Mouse (Mus musculus): Measurements from ENCODE around the gene Foxj3. TPM values are rescaled to one million over a fixed set of nuclear protein-coding genes. Genes with fewer than 3 reads are reported as not detected.
A peak's percentile ranks its signal among the peaks of the same experiment; 100 is the strongest.
"Not testable (repeated sequence)": the region's sequence is repeated elsewhere in the genome, so short reads cannot be mapped to it uniquely, and the experiment has no call there.

The Foxj3 gene
- polyA plus RNA-seq, 1 experiment from 2014 or later = 27.3 TPM

DNA sequence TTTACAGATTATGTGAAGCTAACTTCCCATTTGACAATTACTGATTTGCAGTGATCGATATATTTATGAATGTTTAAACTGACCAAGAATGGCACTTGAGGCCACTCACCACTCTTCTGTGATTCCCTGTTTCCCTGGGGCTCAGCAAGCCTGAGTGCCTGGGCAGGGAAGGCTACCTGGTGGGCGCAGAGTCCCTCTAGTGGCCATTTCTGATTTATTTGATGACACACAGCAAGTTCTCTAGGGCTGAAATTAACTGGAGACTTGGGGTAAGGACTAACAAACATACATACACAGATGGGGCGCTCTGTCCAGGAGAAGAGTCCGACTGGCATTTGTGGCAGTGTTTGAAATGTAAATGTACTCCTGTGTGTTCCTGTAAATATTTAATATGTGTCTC is 91.6 kb downstream of the Foxj3 start:
- H3K9ac ChIP-seq; H3K4me3 ChIP-seq; H3K27ac ChIP-seq; H3K27me3 ChIP-seq; H3K9me3 ChIP-seq (replicated peaks); ATAC-seq (ENCODE audit: low FRiP score); H3K4me2 ChIP-seq (replicated peaks): not testable (repeated sequence)
- Histone ChIP-seq H3K4me1 (peaks cover 16% of the 10 kb centered on the region), H3K36me3 (peaks cover 29% of the 10 kb centered on the region)
- 81% methylated on average over 4 of the region's 4 CpGs for WGBS

DNA sequence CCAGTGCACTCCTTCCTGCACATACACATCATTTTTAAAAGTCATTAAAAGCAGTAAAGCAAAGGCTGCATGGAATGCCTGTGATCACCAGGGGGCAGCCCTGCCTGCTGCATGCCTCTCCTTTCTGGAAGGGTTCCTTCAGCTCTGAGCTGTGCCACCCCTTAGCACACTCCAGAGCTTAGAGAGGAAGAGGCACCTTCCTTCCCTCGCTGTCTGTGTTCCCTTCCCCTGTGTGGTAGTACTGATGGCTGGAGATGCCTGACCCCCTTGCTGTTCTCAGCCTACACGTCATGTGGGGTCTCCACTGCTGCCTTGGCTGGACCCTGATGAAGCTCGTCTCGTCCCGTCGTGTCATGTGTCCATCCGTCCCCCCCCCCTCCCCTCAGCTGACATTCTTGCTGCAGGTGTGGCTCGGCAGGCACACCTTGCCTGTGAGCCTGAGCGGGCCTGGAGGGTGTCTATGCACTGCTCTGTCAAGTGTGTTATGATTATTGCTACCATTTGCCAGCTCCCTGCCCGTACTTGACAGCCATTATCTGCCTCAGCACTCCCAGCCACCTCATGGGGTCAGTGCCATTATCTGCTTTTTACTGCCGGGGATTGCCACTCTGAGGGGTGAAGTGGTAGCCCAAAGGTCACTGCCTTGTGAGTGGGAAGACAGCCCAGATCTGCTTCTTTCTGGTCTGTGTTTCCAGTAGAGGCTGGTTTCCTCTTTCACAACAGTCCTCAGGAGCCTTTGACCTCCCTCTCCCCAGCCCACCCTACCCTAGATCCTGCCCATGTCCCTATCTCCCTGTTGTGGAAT is 94.5 kb downstream of the Foxj3 start:
- Histone ChIP-seq H3K27me3 (no peaks in the 10 kb centered on the region), H3K4me1 (peaks cover 29% of the 10 kb centered on the region), H3K4me2 (replicated peaks) (no peak overlapping the region), H3K27ac (no peak overlapping the region), H3K36me3 (peaks cover 15% of the 10 kb centered on the region), H3K9me3 (replicated peaks) (no peaks in the 10 kb centered on the region), H3K9ac (no peak overlapping the region), H3K4me3 (no peak overlapping the region)
- peak; percentile 46; the same call in 1 of the 2 replicates for ATAC-seq (ENCODE audit: low FRiP score)
- WGBS = 81% methylated on average over 11 of the region's 11 CpGs

DNA sequence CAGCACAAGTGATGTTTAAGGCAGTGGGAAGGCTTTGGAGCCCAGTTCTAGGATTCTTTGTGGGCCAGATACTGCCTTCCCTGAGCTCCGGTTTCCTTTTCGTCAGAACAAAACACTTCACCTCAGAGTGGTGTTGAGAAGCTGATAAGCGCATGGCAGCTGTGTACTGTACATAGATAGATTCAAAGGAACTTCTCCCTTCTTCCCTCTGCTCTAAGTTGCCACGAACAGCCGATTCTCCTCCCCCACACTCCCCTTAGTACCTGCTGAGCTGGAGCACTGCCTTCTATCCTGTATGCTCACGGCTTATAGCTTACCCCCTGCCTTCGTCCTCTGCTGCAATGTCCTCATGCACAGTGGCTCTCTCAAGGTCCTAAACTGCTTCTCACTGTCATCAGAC is 95.9 kb downstream of the Foxj3 start:
- Histone ChIP-seq H3K4me3 (no peak overlapping the region), H3K27me3 (no peaks in the 10 kb centered on the region), H3K36me3 (peaks cover 13% of the 10 kb centered on the region), H3K9me3 (replicated peaks) (no peaks in the 10 kb centered on the region), H3K9ac (no peak overlapping the region), H3K4me1 (peaks cover 30% of the 10 kb centered on the region), H3K27ac (peak overlapping the region; percentile 48), H3K4me2 (replicated peaks) (no peak overlapping the region)
- 73% methylated on average over 7 of the region's 7 CpGs for WGBS
- ATAC-seq (ENCODE audit: low FRiP score) = no peak

DNA sequence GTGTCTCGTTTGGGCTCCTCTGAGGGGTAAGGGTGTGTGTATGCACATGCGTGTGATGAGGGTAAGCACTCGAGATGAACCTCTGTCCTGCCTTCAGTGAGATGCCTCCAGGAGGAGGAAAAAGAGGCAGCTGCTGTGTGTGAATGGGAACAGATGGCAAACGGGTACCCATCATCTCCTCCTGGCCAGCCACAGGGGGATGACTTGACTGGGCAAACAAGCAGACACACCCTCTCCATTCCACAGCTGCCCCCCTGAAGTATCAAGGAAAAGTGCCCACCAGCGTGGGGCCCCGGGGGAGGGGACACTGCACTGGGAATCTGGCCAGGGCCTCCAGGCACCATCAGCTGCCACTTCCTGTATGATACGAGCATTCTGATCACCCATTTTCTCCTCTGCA is 96.5 kb downstream of the Foxj3 start:
- no peaks in the 10 kb centered on the region for H3K9me3 ChIP-seq (replicated peaks)
- H3K36me3 ChIP-seq = peaks cover 13% of the 10 kb centered on the region
- H3K4me2 ChIP-seq (replicated peaks) = no peak overlapping the region
- WGBS = 51% methylated on average over 7 of the region's 7 CpGs
- peak overlapping the region; percentile 48 for H3K27ac ChIP-seq
- ATAC-seq (ENCODE audit: low FRiP score) = peak; percentile 54
- H3K9ac ChIP-seq = no peak overlapping the region
- no peaks in the 10 kb centered on the region for H3K27me3 ChIP-seq
- H3K4me1 ChIP-seq = peaks cover 30% of the 10 kb centered on the region
- H3K4me3 ChIP-seq = no peak overlapping the region

DNA sequence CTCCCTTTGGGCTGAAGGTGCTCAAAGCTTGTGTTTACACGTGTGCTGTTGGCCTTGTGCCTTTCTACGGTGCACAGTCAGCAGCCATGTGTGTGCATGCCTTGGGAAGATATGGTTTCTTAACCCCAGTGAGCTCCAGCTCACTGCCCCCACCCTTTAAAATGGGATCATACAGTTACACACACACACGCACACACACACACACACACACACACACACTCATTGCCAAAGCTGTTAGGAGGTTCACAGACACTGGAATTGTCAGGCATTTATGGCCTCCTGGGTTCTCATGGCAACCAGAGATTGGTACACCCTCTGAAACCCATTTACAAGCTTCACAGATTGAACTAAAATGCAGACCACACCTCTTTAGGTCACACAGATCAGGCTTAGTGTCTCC is 97.1 kb downstream of the Foxj3 start:
- H3K27me3 ChIP-seq = no peaks in the 10 kb centered on the region
- H3K9me3 ChIP-seq (replicated peaks) = no peaks in the 10 kb centered on the region
- ATAC-seq (ENCODE audit: low FRiP score) = no peak
- no peak overlapping the region for H3K27ac ChIP-seq
- no peak overlapping the region for H3K4me3 ChIP-seq
- H3K36me3 ChIP-seq = peaks cover 12% of the 10 kb centered on the region
- 82% methylated on average over 3 of the region's 3 CpGs for WGBS
- no peak overlapping the region for H3K4me2 ChIP-seq (replicated peaks)
- H3K4me1 ChIP-seq = peaks cover 30% of the 10 kb centered on the region
- no peak overlapping the region for H3K9ac ChIP-seq

DNA sequence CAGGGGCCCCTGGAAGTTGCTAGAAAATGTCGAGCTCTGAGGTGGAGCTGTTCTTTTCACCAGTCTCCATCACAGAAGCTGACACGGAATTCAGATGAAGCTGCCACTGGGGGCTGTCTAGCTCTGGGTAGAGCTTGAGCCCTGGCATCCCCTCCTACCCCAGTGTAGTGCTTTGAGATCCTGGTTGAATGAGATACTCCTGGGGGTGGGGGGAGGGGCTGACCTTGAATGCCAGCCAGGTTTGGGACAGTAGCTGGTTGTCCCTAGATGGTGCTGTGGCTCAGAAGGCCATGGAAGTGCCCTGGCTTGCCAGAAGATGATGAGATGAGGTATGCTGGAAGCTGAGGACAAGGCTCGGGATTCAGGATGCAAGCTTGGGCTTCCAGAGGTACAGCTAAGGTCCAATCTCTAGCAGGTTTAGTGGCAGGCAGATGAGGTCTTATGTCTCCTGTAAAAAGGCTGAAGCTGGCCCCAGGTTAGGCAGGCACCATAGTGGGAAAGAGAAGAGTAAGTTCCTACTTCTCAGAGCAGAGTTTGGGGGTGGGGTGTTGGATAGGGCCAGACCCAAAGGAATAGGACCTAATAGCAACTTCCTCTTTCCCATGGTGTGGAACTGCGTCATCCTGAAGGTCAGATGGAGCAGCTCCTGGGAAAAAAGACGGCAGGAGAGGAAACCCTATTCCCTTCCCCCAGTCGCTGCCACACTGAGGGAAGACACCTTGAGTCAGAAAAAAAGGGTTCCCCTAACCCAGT is 98.3 kb downstream of the Foxj3 start:
- Histone ChIP-seq H3K9me3 (replicated peaks) (no peaks in the 10 kb centered on the region), H3K9ac (no peak overlapping the region), H3K36me3 (peaks cover 2% of the 10 kb centered on the region; the same call in 1 of the 2 replicates), H3K27ac (no peak overlapping the region), H3K4me2 (replicated peaks) (no peak overlapping the region), H3K4me3 (no peak overlapping the region), H3K27me3 (no peaks in the 10 kb centered on the region), H3K4me1 (peaks cover 30% of the 10 kb centered on the region)
- ATAC-seq (ENCODE audit: low FRiP score) = no peak
- WGBS = 67% methylated on average over 6 of the region's 6 CpGs

DNA sequence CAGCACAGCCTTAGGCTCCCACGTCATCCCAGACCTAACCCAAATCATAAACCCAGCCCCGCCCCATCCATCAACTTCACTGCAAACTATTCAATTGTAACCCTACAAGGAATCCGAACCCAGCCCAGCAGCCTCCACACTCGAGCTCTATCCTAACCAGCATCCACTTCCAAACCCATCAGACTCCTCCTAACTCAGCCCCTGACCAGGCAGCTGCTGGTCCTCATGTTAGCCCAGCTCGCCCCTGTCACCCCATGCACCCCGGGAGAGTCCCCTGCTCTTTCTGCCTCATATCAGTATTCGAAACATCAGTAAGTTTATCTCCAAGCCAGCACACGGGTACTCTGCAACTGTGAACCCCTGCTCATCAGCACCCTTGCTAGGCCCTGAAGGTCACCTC is 98.9 kb downstream of the Foxj3 start:
- ATAC-seq (ENCODE audit: low FRiP score) = no peak
- Histone ChIP-seq H3K9me3 (replicated peaks) (no peaks in the 10 kb centered on the region), H3K4me2 (replicated peaks) (no peak overlapping the region), H3K4me3 (no peak overlapping the region), H3K36me3 (no peaks in the 10 kb centered on the region), H3K27me3 (no peaks in the 10 kb centered on the region), H3K27ac (no peak overlapping the region), H3K4me1 (peaks cover 30% of the 10 kb centered on the region), H3K9ac (no peak overlapping the region)
- WGBS = 83% methylated on average over 8 of the region's 8 CpGs

DNA sequence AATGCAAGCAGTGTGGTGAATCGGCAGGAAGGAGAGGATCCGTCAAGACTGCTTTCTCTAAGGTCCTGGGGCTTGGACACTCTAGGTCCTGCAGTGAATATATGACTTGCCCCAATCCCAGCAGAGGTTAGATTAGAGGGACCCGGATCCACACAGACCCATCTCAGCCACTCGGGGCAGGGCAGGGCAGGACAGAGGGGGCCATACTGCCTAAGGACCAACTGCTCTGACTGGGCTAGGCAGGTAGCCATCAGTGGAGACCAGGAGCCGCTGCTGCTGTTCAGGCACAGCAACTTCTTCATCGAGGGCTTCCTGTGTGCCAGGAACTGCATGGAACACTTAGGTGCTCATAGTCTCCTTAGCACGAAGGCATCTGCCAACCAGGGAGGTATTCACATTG is 99.9 kb downstream of the Foxj3 start:
- peaks cover 29% of the 10 kb centered on the region for H3K4me1 ChIP-seq
- H3K36me3 ChIP-seq = no peaks in the 10 kb centered on the region
- H3K4me2 ChIP-seq (replicated peaks) = no peak overlapping the region
- no peak overlapping the region for H3K27ac ChIP-seq
- WGBS = 85% methylated on average over 7 of the region's 7 CpGs
- H3K4me3 ChIP-seq = no peak overlapping the region
- no peaks in the 10 kb centered on the region for H3K9me3 ChIP-seq (replicated peaks)
- no peaks in the 10 kb centered on the region for H3K27me3 ChIP-seq
- H3K9ac ChIP-seq = no peak overlapping the region
- ATAC-seq (ENCODE audit: low FRiP score) = no peak

DNA sequence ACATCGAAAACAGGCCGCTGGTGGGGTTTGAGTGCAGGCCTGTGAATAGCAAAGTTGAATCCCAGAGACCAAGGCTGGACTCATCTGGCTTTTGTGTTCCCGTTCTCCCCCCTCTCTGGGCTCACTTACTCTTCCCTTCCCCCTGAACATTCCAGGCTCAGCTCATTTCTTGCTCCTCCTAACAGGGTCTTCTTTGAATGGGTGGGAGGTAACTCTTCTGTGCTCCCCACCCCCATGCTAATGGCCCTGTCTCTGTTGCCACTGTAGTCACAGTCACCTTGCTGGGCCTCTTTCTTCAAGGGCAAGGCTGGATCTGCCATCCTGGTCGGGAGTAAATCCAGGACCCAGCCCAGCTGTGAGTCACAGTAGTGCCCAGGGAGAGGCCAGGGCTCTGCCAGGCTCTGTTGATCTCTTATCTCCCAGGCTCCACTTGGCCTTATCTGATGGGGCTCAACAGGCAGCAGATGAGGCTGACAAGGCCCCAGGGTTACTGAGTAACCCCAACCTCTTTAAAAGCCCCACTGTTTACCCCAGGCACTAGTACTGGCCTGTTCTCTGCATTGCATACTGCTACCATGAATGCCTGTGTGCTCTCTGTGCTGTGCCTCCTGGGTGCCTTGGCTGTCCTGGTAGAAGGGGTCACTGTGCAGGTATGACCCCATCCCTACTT is 100.5 kb downstream of the Foxj3 start, which contains the start of gene Guca2a:
Gene Guca2a, plus strand, starts transcription at position 529 of the 670 bp plus-strand sequence.
- no peak for ATAC-seq (ENCODE audit: low FRiP score)
- Histone ChIP-seq H3K4me1 (peaks cover 25% of the 10 kb centered on the region), H3K27ac (no peak within 1 kb of the TSS), H3K9me3 (replicated peaks) (no peaks in the 10 kb centered on the region), H3K4me3 (no peak within 1 kb of the TSS), H3K9ac (no peak within 1 kb of the TSS), H3K27me3 (no peaks in the 10 kb centered on the region), H3K4me2 (replicated peaks) (no peak within 1 kb of the TSS), H3K36me3 (no peaks in the 10 kb centered on the region)
- WGBS = 78% methylated on average over 4 of the region's 4 CpGs

DNA sequence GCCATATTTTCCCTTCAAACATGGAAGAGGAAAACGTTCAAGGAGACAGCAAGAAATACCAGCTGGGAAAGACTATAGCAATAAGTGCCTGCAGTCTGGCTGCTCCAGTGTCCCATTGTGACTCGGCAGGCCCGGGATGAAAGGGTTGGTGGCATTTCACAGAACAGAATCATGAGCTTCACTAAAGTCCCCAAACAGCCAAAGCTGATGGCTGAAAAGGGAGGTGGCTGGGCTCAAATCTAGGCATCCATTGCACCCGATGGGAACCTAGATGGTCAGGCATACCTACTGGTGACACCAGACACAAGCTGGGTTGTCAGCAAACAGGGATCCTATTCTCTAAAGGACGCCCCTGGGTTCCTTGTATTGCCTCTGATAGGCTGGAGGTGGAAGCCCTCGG is 101.1 kb downstream of the Foxj3 start:
- 81% methylated on average over 6 of the region's 6 CpGs for WGBS
- H3K36me3 ChIP-seq = no peaks in the 10 kb centered on the region
- H3K9me3 ChIP-seq (replicated peaks) = no peaks in the 10 kb centered on the region; the same call in 1 of the 2 replicates
- H3K27ac ChIP-seq = no peak overlapping the region
- no peak for ATAC-seq (ENCODE audit: low FRiP score)
- H3K4me3 ChIP-seq = no peak overlapping the region
- no peak overlapping the region for H3K9ac ChIP-seq
- H3K4me2 ChIP-seq (replicated peaks) = no peak overlapping the region
- no peaks in the 10 kb centered on the region for H3K27me3 ChIP-seq
- H3K4me1 ChIP-seq = peaks cover 18% of the 10 kb centered on the region

DNA sequence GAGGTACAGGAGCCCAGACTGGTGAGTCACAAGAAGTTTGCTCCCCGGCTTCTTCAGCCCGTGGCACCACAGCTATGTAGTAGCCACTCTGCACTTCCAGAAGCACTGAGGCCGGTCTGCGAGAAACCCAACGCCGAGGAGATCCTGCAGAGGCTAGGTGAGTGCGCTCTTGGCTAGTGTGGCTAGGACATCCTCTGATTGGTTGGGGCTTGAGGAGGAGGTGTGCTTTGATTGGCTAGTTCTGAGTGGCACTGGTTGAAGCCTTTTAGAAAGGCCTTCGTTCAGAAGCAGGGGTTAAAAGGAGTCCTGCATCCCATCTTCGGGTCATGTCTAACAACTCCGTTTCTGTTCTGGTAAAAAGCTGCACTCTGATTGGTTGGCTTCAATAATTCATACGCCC is 101.9 kb downstream of the Foxj3 start:
- Histone ChIP-seq H3K4me2 (replicated peaks) (no peak overlapping the region), H3K4me1 (peaks cover 11% of the 10 kb centered on the region), H3K4me3 (no peak overlapping the region), H3K27me3 (no peaks in the 10 kb centered on the region), H3K9ac (no peak overlapping the region), H3K27ac (no peak overlapping the region), H3K36me3 (no peaks in the 10 kb centered on the region), H3K9me3 (replicated peaks) (no peaks in the 10 kb centered on the region; the same call in 1 of the 2 replicates)
- ATAC-seq (ENCODE audit: low FRiP score) = no peak
- WGBS = 54% methylated on average over 11 of the region's 11 CpGs

DNA sequence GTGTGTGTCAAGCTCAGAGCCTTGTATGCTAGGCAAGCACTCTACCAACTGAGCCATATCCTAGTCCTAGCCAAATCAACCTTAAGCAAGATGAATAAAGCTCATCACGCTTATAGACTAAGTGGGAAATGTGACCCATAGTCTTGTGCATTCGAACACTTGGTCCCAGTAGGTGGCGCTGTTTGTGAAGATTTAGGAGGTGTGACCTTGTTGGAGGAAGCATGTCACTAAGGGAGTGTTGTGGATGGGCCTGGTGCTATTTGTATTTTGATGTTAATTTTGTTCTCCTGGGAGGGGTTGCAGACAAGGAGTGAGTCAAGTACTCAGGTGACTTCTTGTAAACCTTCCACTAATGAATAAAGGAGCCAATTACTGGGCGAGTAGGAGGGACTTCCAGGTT is 105.9 kb downstream of the Foxj3 start:
- H3K9ac ChIP-seq = no peak overlapping the region
- no peak overlapping the region for H3K27ac ChIP-seq
- no peak for ATAC-seq (ENCODE audit: low FRiP score)
- no peak overlapping the region for H3K4me2 ChIP-seq (replicated peaks)
- no peaks in the 10 kb centered on the region; the same call in 1 of the 2 replicates for H3K9me3 ChIP-seq (replicated peaks)
- H3K4me3 ChIP-seq = no peak overlapping the region
- H3K36me3 ChIP-seq = no peaks in the 10 kb centered on the region
- no peaks in the 10 kb centered on the region for H3K27me3 ChIP-seq
- no peaks in the 10 kb centered on the region for H3K4me1 ChIP-seq
- 85% methylated on average over 4 of the region's 4 CpGs for WGBS
